Mouse (Mus musculus): ENCODE data around the gene Them7. TPM values are rescaled to one million over a fixed set of nuclear protein-coding genes. Genes with fewer than 3 reads are reported as not detected.

The Them7 gene
- total RNA-seq, 2 experiments from 2014 or later, result 0.65 TPM; not detected in 1

GRCm38 (mm10) chr2:105234278-105234677, 10.2 kb downstream of the Them7 start:
- ATAC-seq (ENCODE audit: poor library complexity, severe bottlenecking), result no peak

DNA sequence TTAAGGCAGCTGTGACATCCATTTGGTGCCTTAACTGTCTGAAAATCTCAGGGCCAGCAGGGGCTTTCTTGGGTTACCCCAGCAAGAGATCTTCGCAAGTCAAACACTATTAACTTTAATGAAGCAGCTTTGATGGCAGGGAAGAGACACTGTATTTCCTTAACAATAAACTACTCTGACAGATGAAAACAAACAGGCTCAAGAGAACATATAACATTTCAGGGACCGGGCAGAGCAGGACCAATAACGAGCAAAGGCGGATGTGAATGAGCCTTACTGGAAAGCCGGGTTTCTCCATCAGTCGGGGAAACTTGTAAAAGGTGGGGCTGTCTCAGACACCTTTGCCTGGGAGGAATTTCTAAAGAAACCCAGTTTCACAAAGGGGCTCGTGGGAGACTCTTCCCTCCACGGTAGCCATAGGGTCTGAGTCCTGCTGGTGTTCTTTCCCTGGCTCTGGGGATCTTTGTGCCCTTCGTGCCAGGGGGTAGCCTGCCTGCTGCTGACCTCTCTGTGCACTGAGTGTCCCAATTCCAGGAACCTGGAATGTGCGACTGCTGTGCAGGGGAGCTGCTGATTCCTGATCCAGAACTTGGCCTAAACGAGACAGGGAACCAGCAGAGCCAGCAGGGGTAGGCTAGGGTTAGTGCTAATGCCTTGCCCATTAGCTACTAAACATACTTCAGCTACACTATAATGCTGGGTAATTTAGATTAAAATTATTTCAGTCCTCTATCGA, 11.4 kb downstream of the Them7 start:
- ATAC-seq (ENCODE audit: poor library complexity, severe bottlenecking), result no peak

- ATAC-seq (ENCODE audit: poor library complexity, severe bottlenecking), result no peak
These were observed 13.3 kb downstream of the Them7 start for GRCm38 (mm10) chr2:105237424-105237823.

GRCm38 (mm10) chr2:105237841-105238240, 13.7 kb downstream of the Them7 start:
- no peak for ATAC-seq (ENCODE audit: poor library complexity, severe bottlenecking)

DNA sequence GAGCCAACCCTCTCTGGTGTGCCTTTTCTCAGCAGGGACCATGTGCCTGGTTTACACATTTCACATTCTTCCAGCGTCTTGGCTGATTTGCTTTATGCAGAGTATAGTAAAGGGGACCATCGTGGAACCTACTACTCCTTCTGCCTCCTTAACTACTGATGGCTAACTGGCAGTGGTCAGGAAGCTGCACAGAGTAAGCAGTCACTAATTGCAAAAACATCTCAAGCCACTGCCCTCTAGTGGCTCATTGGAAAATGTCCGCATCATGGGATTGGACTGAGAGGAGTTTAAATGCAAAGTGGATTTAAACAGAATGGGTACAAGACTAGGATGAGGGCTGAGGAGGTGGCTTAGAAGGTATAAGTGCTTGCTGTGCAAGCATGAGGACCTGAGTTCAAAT, 14.7 kb downstream of the Them7 start:
- 0 out of 2 replicates have a peak, but pooled peaks have one; percentile 49 for ATAC-seq (ENCODE audit: poor library complexity, severe bottlenecking)

DNA sequence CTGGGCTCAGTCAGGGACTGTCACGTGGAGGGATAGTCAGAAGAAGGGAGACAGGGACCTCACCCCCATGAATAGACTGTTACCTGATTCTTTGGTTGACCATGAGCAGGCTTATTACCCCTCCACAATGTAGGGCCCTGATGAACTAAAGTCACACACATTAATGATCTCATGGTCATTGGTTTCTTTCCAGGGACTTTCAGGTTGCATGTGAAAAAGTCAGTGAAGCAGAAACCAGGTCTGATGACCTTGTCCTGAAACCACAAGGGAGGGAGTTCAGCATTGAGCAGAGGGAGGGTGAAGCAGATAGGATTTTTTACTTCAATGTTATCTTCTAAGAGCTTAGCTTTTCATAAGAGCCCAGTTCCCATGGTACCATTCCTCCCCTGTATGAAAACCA, 16.5 kb downstream of the Them7 start:
- no peak for ATAC-seq (ENCODE audit: poor library complexity, severe bottlenecking)

DNA sequence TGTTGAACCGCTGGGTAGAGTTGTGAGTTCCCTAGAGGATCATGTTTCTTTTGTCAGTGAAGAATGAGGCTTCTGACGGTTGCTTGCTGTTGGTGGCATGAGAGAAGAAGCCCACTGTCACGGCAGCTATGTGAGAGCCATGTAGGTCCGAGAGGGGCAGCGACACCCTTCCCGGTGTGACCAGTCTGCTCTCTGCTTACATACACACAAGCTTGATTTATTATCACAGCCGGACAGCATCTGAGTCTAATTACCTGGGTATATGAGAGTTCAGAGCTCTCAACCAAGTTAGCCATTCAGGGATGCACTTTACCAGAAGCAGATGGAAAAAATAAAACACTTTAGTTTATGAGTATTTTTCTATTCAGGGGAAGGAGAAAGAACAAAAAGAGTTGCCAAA, 18.8 kb downstream of the Them7 start:
- ATAC-seq (ENCODE audit: poor library complexity, severe bottlenecking), result no peak

DNA sequence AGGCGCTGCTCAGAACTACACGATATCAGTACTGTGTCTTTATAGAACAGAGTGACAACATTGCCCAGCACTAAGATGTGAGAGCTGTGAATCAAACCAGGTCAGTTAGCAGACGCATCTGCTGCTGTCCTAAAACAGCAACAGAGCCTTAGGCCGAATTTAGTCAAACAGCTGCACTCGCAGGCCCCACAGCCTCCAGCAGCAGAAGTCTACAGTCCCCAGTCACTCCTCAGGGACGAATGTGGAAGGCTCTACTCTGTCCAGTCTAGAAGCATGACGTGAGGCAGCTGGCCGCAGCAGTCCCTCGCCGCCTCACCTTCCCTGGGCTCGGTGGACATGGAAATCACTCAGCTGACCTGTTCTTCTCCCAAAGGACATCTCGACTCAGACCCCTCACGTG, 20.6 kb downstream of the Them7 start:
- ATAC-seq (ENCODE audit: poor library complexity, severe bottlenecking), result no peak

DNA sequence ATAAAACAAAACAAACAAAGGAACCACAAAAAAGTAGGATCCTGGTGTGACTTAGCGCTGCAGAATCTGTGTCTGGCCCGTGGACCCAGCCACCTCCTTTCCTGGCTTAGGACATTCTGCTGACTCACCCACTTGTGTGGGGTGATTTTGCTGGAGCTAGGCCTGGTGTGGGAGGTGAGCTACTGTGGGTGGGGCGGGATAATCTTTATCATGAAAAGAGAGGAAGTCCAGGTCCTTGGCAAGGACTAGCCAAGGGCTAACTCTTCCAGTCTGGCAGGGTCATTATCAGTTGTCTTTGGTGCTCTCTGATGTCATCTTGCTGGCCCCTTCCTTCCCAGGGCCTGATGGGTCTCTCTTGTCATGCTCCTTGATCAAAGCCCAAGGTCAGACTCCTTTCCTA, 27.9 kb downstream of the Them7 start:
- no peak for ATAC-seq (ENCODE audit: poor library complexity, severe bottlenecking)

- peak; percentile 68 for ATAC-seq (ENCODE audit: poor library complexity, severe bottlenecking)
These were observed 28.7 kb downstream of the Them7 start for GRCm38 (mm10) chr2:105252824-105253223.

GRCm38 (mm10) chr2:105255457-105255856, 31.3 kb downstream of the Them7 start:
- no peak for ATAC-seq (ENCODE audit: poor library complexity, severe bottlenecking)

DNA sequence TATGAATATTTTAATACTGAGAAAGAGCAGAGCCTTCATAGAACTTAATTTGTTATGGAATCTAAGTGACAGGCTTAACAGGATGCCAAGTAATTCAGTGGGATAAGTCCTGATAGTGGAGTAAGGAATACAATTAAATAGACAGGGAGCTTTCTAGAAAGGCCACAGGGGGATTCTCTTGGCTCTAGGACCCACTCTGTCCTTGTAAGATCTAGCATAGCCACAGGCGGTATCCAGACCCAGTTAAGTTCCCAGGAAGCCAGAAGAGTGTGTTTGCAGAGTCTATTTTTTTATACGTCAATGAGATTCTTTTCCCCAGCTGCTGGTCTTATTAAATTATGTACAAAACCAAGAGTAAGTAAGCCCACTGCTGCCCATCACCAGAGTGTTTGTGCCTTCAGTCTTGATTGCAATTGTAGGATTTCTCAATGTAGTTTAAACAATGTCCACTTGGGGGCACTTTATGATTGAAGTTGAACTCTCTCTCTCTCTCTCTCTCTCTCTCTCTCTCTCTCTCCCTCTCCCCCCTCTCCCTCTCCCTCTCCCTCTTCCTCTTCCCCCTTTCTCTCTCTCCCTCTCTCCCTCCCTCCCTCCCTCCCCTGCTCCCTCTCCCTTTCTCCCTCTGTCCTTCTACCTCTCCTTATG, 32.4 kb downstream of the Them7 start:
- ATAC-seq (ENCODE audit: poor library complexity, severe bottlenecking), result no peak

DNA sequence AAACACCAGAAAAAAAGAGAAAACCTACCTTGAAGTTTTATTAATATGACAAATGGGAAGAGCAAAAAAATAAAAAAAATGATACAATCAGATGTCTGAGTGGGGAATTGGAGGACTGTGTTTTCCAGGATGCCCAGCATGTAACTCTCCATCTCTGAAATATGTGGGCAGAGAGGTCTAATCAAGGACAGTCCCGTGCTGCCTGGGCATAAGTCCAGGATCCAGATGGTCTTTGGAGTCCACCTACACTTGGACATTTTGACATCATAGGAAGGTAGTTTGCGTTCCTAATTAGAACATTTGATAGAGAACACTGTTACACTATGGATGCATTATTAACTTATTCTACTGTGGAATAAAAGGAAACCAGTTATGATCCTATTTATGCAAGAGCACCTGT, 33.3 kb downstream of the Them7 start:
- no peak for ATAC-seq (ENCODE audit: poor library complexity, severe bottlenecking)

DNA sequence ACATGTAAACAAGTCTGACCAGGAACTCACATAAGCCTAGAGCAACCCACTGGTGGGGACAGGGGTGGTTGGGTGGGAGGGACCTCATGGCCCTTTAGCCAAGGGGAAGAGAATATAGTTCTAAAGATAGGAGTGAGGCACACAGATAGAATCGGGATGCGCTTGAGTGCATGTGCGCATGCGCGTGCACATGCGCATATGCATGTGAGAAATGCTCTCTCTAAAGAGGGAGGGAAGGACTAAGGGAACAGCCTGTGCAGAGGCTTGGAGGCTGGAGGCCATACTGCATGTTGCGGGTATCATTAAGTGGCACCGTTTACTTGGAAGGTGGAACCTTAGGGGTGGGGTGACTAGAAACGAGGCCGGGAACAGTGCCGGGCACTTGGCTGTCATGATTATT, 37.2 kb downstream of the Them7 start:
- no peak for ATAC-seq (ENCODE audit: poor library complexity, severe bottlenecking)

DNA sequence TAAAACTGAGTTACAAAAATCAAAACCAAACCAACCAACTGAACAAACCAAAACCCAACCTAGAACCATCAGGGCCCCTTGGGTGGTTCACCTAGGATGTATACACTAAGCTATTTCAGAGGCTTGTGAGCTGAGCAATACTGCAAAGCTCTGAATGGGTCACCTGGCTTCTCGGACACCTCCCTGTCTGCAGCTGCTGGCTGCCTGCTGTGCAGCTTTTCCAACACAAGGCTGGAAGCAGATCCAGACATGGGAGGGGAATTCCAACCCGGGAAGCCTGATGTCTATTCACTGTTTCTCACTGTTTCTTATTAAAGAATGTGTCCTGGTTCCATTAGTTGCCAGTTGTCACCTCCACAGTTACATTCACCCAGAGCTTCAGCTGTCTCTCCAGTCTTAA, 39.1 kb downstream of the Them7 start:
- ATAC-seq (ENCODE audit: poor library complexity, severe bottlenecking), result no peak

DNA sequence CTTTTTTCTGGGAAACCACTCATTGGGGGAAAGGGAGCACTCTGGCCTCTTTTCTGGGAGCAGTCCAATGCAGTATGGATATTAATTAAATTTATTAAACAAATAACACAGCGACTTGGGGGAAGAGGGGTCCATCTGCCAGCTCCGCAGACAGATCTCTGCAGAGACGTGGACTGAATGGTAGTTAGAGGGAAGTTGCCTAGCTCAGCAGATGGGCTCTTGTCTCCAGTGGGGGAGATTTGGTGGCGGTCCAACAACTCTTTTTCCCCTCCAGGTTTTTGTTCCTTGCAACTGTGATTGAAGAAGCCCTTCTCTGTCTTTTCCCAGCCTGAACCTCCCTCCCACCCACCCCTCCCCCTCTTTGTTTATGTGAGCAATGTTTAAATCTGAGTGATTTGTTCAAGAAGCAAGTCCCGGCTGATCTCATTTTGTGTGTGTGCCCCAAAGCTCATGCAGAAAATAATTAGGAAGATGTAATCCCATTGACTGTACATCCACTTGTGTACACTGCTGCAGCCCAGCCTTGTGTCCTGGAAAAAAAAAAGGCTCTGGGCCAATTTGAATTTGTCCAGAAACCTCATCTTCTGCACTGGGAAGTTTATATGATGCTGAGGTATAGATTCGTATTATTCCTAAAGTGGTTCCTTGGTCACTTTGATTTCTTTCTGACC, 58.4 kb downstream of the Them7 start:
- no peak for ATAC-seq (ENCODE audit: poor library complexity, severe bottlenecking)

GRCm38 (mm10) chr2:105283811-105284210, 59.7 kb downstream of the Them7 start:
- ATAC-seq (ENCODE audit: poor library complexity, severe bottlenecking), result no peak

- no peak for ATAC-seq (ENCODE audit: poor library complexity, severe bottlenecking)
These were observed 60.7 kb downstream of the Them7 start for GRCm38 (mm10) chr2:105284855-105285254.

DNA sequence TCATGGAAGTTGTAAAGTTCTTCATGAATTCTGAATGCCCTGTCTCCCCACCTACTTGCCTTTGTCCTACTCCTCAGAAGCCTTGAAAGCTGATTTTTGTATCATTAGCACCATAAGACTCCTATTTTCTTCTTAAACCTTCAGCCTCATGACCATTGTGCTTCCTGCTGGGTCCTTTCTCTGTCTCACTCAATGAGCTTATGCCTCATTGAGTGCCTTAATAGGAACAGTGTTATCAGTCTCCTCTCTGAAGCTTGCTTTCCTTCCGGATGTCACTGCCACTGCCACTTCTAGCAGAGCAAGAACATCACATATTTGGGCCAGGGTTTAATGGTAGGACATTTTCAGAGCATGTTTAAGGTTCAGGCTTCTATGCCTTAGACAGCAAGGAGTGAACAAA, 71.7 kb downstream of the Them7 start:
- ATAC-seq (ENCODE audit: poor library complexity, severe bottlenecking), result no peak

DNA sequence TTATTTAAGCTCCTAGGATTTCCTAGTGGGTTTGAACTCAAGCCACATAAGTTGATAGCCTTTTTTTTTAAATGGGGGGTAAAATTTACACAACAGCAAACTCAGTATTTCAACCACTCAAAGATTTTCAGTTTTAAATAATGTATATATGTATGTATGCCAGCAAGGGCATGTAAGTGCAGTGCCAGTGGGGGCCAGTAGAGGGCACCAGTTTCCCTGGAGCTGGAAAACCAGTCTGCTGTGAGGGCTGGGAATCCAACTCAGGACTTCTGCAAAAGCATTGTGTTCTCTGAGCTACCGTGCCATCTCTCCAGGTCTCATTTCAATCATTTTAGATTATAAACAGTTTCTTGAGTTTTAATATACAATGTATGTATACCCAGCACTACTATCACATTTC, 74.8 kb downstream of the Them7 start:
- peak; percentile 64 for ATAC-seq (ENCODE audit: poor library complexity, severe bottlenecking)

- no peak for ATAC-seq (ENCODE audit: poor library complexity, severe bottlenecking)
These were observed 77.0 kb downstream of the Them7 start for GRCm38 (mm10) chr2:105301082-105301481.

DNA sequence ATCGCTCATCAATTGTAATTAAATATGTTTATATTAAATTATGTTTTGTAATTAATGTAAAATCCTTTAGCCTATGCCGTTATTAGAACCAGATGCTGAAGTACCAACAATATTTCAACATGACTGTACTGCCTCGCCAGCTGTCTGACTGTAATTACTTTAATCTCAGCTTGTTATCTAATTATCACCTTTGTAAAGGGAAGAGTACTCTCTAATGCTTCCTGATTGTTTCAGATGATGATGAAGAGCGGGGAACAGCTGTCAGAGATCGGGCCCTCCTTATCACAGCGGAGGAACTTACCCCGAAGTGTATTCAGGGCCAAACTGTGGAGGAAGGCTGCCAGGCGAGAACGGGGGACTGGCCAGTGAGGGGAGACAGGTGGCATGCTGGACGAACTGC, 77.4 kb downstream of the Them7 start:
- no peak for ATAC-seq (ENCODE audit: poor library complexity, severe bottlenecking)
